Mouse (Mus musculus): ENCODE data around the gene Prr5l. TPM values are rescaled to one million over a fixed set of nuclear protein-coding genes. Genes with fewer than 3 reads are reported as not detected.

Prr5l gene
- polyA plus RNA-seq, 1 experiment from 2014 or later = 14.2 TPM

DNA sequence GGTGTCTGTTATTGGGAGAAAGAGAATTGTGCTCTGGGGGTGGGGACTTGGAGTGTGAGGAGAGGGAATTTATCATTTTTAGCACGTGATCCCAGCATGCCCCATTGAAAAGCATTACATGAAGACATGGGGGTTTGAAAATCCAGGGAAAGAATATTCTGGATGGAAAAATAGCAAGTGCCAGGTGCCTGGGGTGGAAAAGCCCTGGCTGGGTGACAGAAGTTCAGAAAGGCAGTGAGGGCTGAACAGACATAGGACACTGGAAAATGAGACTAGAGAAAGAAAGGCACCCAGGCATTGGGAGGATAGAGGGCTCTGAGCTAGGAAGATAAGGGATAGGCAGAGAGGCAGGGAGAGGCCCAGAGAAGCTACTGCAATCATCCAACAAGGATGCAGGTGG lies 62.0 kb downstream of the Prr5l start:
- ATAC-seq (ENCODE audit: low read depth) = no peak
- H3K9me3 ChIP-seq (ENCODE audit: control insufficient read depth, low read length) = no peaks in the 10 kb centered on the region
- DNase-seq (ENCODE audit: low spot score) = no peak
- no peaks in the 10 kb centered on the region for H3K36me3 ChIP-seq (ENCODE audit: control insufficient read depth, insufficient read depth, low read length)
- peaks cover 5% of the 10 kb centered on the region; the same call in 1 of the 2 replicates for H3K4me1 ChIP-seq (ENCODE audit: control insufficient read depth, insufficient read depth, low read length)
- no peak overlapping the region for H3K4me3 ChIP-seq (ENCODE audit: low read depth, low read length)
- H3K4me2 ChIP-seq (ENCODE audit: low read depth, low read length) = no peak overlapping the region
- no peak overlapping the region for H3K27ac ChIP-seq (replicated peaks; ENCODE audit: low read depth, low read length)
- H3K9ac ChIP-seq (ENCODE audit: low read depth, low read length) = no peak overlapping the region
- 84% methylated on average over 1 of the region's 1 CpGs for WGBS
- no peaks in the 10 kb centered on the region for H3K27me3 ChIP-seq (replicated peaks; ENCODE audit: control insufficient read depth, insufficient read depth, low read length)

GRCm38 (mm10) chr2:101818986-101819764 lies 63.7 kb downstream of the Prr5l start:
- no peak overlapping the region for H3K9ac ChIP-seq (ENCODE audit: low read depth, low read length)

GRCm38 (mm10) chr2:101816646-101817308 lies 66.0 kb downstream of the Prr5l start:
- no peaks in the 10 kb centered on the region for H3K36me3 ChIP-seq (ENCODE audit: control insufficient read depth, insufficient read depth, low read length)
- no peak overlapping the region for H3K9ac ChIP-seq (ENCODE audit: low read depth, low read length)
- H3K4me3 ChIP-seq (ENCODE audit: low read depth, low read length) = no peak overlapping the region
- WGBS = 53% methylated on average over 3 of the region's 3 CpGs
- no peak overlapping the region for H3K27ac ChIP-seq (replicated peaks; ENCODE audit: low read depth, low read length)
- DNase-seq (ENCODE audit: low spot score) (no peak), ATAC-seq (ENCODE audit: low read depth) (no peak)
- no peak overlapping the region for H3K4me2 ChIP-seq (ENCODE audit: low read depth, low read length)
- H3K27me3 ChIP-seq (replicated peaks; ENCODE audit: control insufficient read depth, insufficient read depth, low read length) = no peaks in the 10 kb centered on the region
- H3K9me3 ChIP-seq (ENCODE audit: control insufficient read depth, low read length) = no peaks in the 10 kb centered on the region
- peaks cover 7% of the 10 kb centered on the region; the same call in 1 of the 2 replicates for H3K4me1 ChIP-seq (ENCODE audit: control insufficient read depth, insufficient read depth, low read length)

More at GRCm38 (mm10) chr2:101818986-101819764, 63.7 kb downstream of the Prr5l start:
- Histone ChIP-seq H3K4me3 (ENCODE audit: low read depth, low read length) (no peak overlapping the region), H3K4me1 (ENCODE audit: control insufficient read depth, insufficient read depth, low read length) (peaks cover 12% of the 10 kb centered on the region; the same call in 1 of the 2 replicates), H3K27ac (replicated peaks; ENCODE audit: low read depth, low read length) (no peak overlapping the region), H3K9me3 (ENCODE audit: control insufficient read depth, low read length) (no peaks in the 10 kb centered on the region), H3K27me3 (replicated peaks; ENCODE audit: control insufficient read depth, insufficient read depth, low read length) (no peaks in the 10 kb centered on the region), H3K4me2 (ENCODE audit: low read depth, low read length) (no peak overlapping the region), H3K36me3 (ENCODE audit: control insufficient read depth, insufficient read depth, low read length) (no peaks in the 10 kb centered on the region)
- DNase-seq (ENCODE audit: low spot score) = no peak
- no peak for ATAC-seq (ENCODE audit: low read depth)
- WGBS = 74% methylated on average over 7 of the region's 7 CpGs

GRCm38 (mm10) chr2:101815250-101815934 lies 67.4 kb downstream of the Prr5l start:
- Histone ChIP-seq H3K27ac (replicated peaks; ENCODE audit: low read depth, low read length) (no peak overlapping the region), H3K4me3 (ENCODE audit: low read depth, low read length) (no peak overlapping the region), H3K36me3 (ENCODE audit: control insufficient read depth, insufficient read depth, low read length) (no peaks in the 10 kb centered on the region), H3K27me3 (replicated peaks; ENCODE audit: control insufficient read depth, insufficient read depth, low read length) (no peaks in the 10 kb centered on the region), H3K4me2 (ENCODE audit: low read depth, low read length) (no peak overlapping the region), H3K9me3 (ENCODE audit: control insufficient read depth, low read length) (no peaks in the 10 kb centered on the region), H3K4me1 (ENCODE audit: control insufficient read depth, insufficient read depth, low read length) (peaks cover 7% of the 10 kb centered on the region; the same call in 1 of the 2 replicates), H3K9ac (ENCODE audit: low read depth, low read length) (no peak overlapping the region)
- ATAC-seq (ENCODE audit: low read depth) (peak; percentile 64), DNase-seq (ENCODE audit: low spot score) (no peak)
- WGBS = 31% methylated on average over 5 of the region's 5 CpGs

GRCm38 (mm10) chr2:101814272-101814625 lies 68.6 kb downstream of the Prr5l start:
- Histone ChIP-seq H3K27ac (replicated peaks; ENCODE audit: low read depth, low read length) (no peak overlapping the region), H3K4me2 (ENCODE audit: low read depth, low read length) (no peak overlapping the region), H3K9me3 (ENCODE audit: control insufficient read depth, low read length) (no peaks in the 10 kb centered on the region), H3K4me3 (ENCODE audit: low read depth, low read length) (no peak overlapping the region), H3K36me3 (ENCODE audit: control insufficient read depth, insufficient read depth, low read length) (no peaks in the 10 kb centered on the region), H3K9ac (ENCODE audit: low read depth, low read length) (no peak overlapping the region), H3K27me3 (replicated peaks; ENCODE audit: control insufficient read depth, insufficient read depth, low read length) (no peaks in the 10 kb centered on the region), H3K4me1 (ENCODE audit: control insufficient read depth, insufficient read depth, low read length) (peaks cover 7% of the 10 kb centered on the region; the same call in 1 of the 2 replicates)
- DNase-seq (ENCODE audit: low spot score) (no peak), ATAC-seq (ENCODE audit: low read depth) (no peak)
- 69% methylated on average over 5 of the region's 5 CpGs for WGBS

GRCm38 (mm10) chr2:101813581-101814271 lies 69.1 kb downstream of the Prr5l start:
- Histone ChIP-seq H3K9me3 (ENCODE audit: control insufficient read depth, low read length) (no peaks in the 10 kb centered on the region), H3K9ac (ENCODE audit: low read depth, low read length) (no peak overlapping the region), H3K4me1 (ENCODE audit: control insufficient read depth, insufficient read depth, low read length) (peaks cover 7% of the 10 kb centered on the region; the same call in 1 of the 2 replicates), H3K4me3 (ENCODE audit: low read depth, low read length) (no peak overlapping the region), H3K27me3 (replicated peaks; ENCODE audit: control insufficient read depth, insufficient read depth, low read length) (no peaks in the 10 kb centered on the region), H3K36me3 (ENCODE audit: control insufficient read depth, insufficient read depth, low read length) (no peaks in the 10 kb centered on the region), H3K4me2 (ENCODE audit: low read depth, low read length) (no peak overlapping the region), H3K27ac (replicated peaks; ENCODE audit: low read depth, low read length) (no peak overlapping the region)
- 63% methylated on average over 6 of the region's 6 CpGs for WGBS
- ATAC-seq (ENCODE audit: low read depth) (no peak), DNase-seq (ENCODE audit: low spot score) (no peak)

- ATAC-seq (ENCODE audit: low read depth) (no peak), DNase-seq (ENCODE audit: low spot score) (no peak)
- Histone ChIP-seq H3K27me3 (replicated peaks; ENCODE audit: control insufficient read depth, insufficient read depth, low read length) (no peaks in the 10 kb centered on the region), H3K4me3 (ENCODE audit: low read depth, low read length) (no peak overlapping the region), H3K9me3 (ENCODE audit: control insufficient read depth, low read length) (no peaks in the 10 kb centered on the region), H3K9ac (ENCODE audit: low read depth, low read length) (no peak overlapping the region), H3K27ac (replicated peaks; ENCODE audit: low read depth, low read length) (no peak overlapping the region), H3K4me2 (ENCODE audit: low read depth, low read length) (no peak overlapping the region), H3K4me1 (ENCODE audit: control insufficient read depth, insufficient read depth, low read length) (peaks cover 7% of the 10 kb centered on the region; the same call in 1 of the 2 replicates), H3K36me3 (ENCODE audit: control insufficient read depth, insufficient read depth, low read length) (no peaks in the 10 kb centered on the region)
- WGBS = 88% methylated on average over 3 of the region's 3 CpGs
Measured at GRCm38 (mm10) chr2:101811925-101812324, 70.9 kb downstream of the Prr5l start.

DNA sequence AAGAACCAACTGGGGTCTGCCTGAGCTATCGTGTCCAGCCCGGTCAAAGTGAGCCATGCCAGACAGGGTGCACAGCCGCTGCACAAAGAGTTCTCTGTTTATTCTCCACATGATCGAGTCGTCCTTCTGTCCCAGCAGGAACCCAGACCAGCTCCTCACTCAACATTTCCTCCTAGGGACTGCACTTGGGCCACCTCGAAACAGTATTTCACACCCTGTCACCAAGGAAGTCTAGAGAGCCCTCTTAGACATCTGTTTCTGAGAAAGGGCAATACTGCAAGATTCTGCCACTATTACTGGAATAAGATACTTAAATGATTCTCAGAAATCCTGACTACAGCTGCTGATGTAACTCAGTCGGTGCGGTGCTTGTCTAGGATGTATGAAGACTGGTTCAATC lies 72.1 kb downstream of the Prr5l start:
- no peak for ATAC-seq (ENCODE audit: low read depth)
- H3K4me3 ChIP-seq (ENCODE audit: low read depth, low read length) = no peak overlapping the region
- DNase-seq (ENCODE audit: low spot score) = no peak
- H3K4me1 ChIP-seq (ENCODE audit: control insufficient read depth, insufficient read depth, low read length) = peaks cover 7% of the 10 kb centered on the region; the same call in 1 of the 2 replicates
- no peaks in the 10 kb centered on the region for H3K27me3 ChIP-seq (replicated peaks; ENCODE audit: control insufficient read depth, insufficient read depth, low read length)
- no peak overlapping the region for H3K9ac ChIP-seq (ENCODE audit: low read depth, low read length)
- no peak overlapping the region for H3K27ac ChIP-seq (replicated peaks; ENCODE audit: low read depth, low read length)
- no peaks in the 10 kb centered on the region for H3K36me3 ChIP-seq (ENCODE audit: control insufficient read depth, insufficient read depth, low read length)
- 51% methylated on average over 8 of the region's 8 CpGs for WGBS
- H3K4me2 ChIP-seq (ENCODE audit: low read depth, low read length) = no peak overlapping the region
- no peaks in the 10 kb centered on the region for H3K9me3 ChIP-seq (ENCODE audit: control insufficient read depth, low read length)

Data from embryonic facial prominence, embryonic 14.5 days (tissue).